Mouse (Mus musculus) lung, adult 2 months (tissue): ENCODE data around the gene Carhsp1.

Experiments
- CTCF ChIP-seq: fragments of 200-500 bp; IDR thresholded peaks from 2 replicates; pipeline ENCODE4 v1.5.1; 2011; ENCODE audit warnings: mild to moderate bottlenecking, low read length, control low read depth; ENCODE audit not compliant: insufficient read depth
- POLR2A ChIP-seq: fragments of 200-500 bp; IDR thresholded peaks from 2 replicates; pipeline ENCODE4 v1.6.1; 2011; ENCODE audit warnings: low read depth, mild to moderate bottlenecking, control low read depth, low read length, borderline replicate concordance; ENCODE audit errors: extremely low read depth

DNA sequence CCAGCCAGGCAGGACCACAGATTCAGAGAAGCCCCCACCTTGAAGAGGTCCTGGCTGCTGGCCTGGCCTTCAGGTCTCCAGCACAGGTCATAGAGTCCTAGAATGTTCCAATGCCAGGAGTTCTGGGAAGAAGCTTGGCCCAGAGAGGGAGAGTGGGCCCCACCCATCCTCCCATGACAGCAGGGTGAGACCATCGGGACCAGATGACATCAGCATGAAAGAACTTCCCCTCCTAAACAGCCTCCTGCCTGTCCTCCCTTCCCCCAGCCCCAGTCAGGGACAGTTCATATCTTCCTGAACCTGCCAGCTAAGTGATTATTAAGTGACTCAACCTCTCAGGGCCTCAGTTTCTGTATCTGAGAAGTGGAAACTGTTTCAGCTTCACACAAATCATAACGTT, 5.5 kb downstream of the Carhsp1 start:
- no peak for TF ChIP-seq CTCF
- TF ChIP-seq POLR2A = no peak
